Mouse (Mus musculus): ENCODE measurements around the gene Acacb. TPM values are rescaled to one million over a fixed set of nuclear protein-coding genes. Genes with fewer than 3 reads are reported as not detected.

Acacb gene
- polyA plus RNA-seq, 1 experiment: 3.0 TPM

DNA sequence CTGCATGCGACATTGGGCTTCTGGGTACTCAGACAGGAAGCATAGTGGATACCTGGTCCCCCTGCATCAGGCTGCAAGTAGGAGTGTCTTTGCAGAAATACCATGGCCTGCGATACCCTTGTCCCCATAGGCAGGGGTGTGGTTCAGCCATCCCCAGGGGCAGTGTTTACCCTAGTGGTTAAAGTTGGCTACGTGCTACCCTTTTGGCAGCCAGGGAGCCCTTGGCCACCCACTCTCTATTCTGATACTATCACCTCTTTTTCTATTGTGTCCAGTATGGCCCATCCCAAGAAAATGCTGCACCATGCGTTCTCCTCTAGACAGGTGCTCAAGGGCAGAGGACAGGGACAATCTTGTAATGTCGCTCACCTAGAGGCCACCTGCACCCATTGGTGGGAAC lies 8.4 kb downstream of the Acacb start:
- H3K27ac ChIP-seq (ENCODE audit: control insufficient read depth, insufficient read depth, low read depth, low read length): no peak overlapping the region

DNA sequence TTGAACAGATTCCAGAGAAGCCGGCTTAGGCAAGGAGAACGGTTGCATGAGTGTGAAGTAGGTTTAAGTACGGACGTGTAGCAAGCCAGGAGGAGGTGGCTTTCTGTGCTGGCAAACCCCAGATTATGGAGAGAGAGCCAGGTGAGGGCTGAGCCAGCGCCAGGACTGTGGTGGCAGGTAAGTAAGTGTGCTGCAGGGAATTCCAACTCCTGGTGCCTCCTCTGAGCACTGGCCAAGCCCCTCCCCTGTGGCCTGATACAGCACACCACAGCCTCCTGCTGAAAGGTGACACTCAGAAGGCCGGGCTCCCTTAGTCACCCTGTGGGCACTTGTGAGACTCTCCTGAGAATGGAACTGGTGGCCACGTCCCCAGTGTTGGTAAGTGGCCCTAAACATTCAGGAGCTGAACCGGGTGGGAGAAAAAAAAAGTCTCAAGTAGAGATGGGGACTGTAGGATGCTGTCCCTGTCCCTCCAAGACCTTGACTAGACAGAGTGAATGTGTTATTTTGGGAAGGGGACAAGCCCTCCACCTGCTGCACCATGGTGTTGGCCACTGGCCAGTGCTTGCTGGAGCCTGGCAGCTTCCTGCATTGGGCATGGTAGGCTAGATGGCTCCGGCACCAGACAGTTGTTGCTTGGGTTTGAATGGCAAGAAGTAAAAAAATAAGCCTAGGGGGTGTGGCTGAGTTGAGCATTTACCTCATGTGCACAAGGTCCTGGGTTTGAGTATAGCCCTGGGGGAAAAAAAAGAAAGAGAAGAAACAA lies 9.0 kb downstream of the Acacb start:
- Histone ChIP-seq H3K27ac (ENCODE audit: control insufficient read depth, insufficient read depth, low read depth, low read length) (no peak overlapping the region), H3K36me3 (ENCODE audit: control insufficient read depth, insufficient read depth, low read length) (no peaks in the 10 kb centered on the region), H3K4me3 (ENCODE audit: control insufficient read depth, low read depth, low read length) (no peak overlapping the region), H3K4me1 (ENCODE audit: control insufficient read depth, insufficient read depth, low read length) (peaks cover 13% of the 10 kb centered on the region), H3K27me3 (ENCODE audit: control insufficient read depth, insufficient read depth, low read length) (no peaks in the 10 kb centered on the region)
- TF ChIP-seq POLR2A (IDR thresholded peaks at IDR 0.05; ENCODE audit: control insufficient read depth, low read depth, low read length) (no peak), CTCF (IDR thresholded peaks at IDR 0.05; ENCODE audit: control insufficient read depth, insufficient read depth, insufficient replicate concordance, low read depth, low read length) (no peak)

More for the DNA sequence above, 8.4 kb downstream of the Acacb start:
- Histone ChIP-seq H3K27me3 (ENCODE audit: control insufficient read depth, insufficient read depth, low read length) (no peaks in the 10 kb centered on the region), H3K36me3 (ENCODE audit: control insufficient read depth, insufficient read depth, low read length) (no peaks in the 10 kb centered on the region), H3K4me1 (ENCODE audit: control insufficient read depth, insufficient read depth, low read length) (peaks cover 15% of the 10 kb centered on the region), H3K4me3 (ENCODE audit: control insufficient read depth, low read depth, low read length) (no peak overlapping the region)
- no peak for TF ChIP-seq POLR2A (IDR thresholded peaks at IDR 0.05; ENCODE audit: control insufficient read depth, low read depth, low read length)
- no peak for TF ChIP-seq CTCF (IDR thresholded peaks at IDR 0.05; ENCODE audit: control insufficient read depth, insufficient read depth, insufficient replicate concordance, low read depth, low read length)

DNA sequence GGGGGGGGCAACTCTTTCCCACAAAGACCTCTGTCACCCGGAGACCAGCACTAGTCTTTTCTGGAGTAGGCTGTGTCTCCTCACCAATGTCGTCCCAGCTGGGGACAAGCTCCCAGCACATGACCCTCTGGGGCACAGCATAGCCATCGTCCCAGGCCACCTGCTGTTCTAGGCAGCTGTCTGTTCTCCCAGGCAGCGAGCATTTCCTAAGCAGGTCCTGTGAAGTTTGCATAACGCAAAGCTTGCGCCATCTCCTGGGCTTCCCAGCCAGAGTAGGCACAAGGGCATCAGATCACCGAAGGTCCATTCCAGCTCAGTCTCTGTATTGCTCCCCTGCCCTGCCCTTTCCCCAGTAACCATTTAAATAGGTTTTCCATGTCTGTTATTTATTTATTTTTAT lies 10.9 kb downstream of the Acacb start:
- Histone ChIP-seq H3K4me1 (ENCODE audit: control insufficient read depth, insufficient read depth, low read length) (peaks cover 2% of the 10 kb centered on the region; the same call in 1 of the 2 replicates), H3K27ac (ENCODE audit: control insufficient read depth, insufficient read depth, low read depth, low read length) (no peak overlapping the region), H3K27me3 (ENCODE audit: control insufficient read depth, insufficient read depth, low read length) (no peaks in the 10 kb centered on the region), H3K4me3 (ENCODE audit: control insufficient read depth, low read depth, low read length) (no peak overlapping the region), H3K36me3 (ENCODE audit: control insufficient read depth, insufficient read depth, low read length) (no peaks in the 10 kb centered on the region)
- TF ChIP-seq CTCF (IDR thresholded peaks at IDR 0.05; ENCODE audit: control insufficient read depth, insufficient read depth, insufficient replicate concordance, low read depth, low read length): no peak
- no peak for TF ChIP-seq POLR2A (IDR thresholded peaks at IDR 0.05; ENCODE audit: control insufficient read depth, low read depth, low read length)

DNA sequence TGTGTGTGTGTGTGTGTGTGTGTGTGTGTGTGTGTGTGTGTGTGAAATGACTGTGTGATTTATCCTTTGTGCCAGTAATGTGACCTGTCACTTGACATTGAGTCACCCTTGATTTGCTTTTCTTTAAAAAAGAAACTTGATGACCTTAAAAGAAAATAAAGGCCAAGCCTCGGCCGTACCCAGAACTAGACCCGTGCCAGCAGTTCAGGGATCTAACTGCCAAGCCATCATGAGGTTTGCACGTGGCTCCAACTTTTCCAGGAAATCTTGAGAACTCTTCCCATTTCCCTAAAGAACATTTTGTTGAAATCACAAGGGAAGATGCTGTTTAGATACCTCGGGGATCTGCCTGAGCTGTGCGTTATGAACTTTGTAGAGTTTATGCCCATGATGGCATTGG lies 15.1 kb downstream of the Acacb start:
- Histone ChIP-seq H3K27ac (ENCODE audit: control insufficient read depth, insufficient read depth, low read depth, low read length) (no peak overlapping the region), H3K27me3 (ENCODE audit: control insufficient read depth, insufficient read depth, low read length) (no peaks in the 10 kb centered on the region), H3K4me1 (ENCODE audit: control insufficient read depth, insufficient read depth, low read length) (no peaks in the 10 kb centered on the region), H3K36me3 (ENCODE audit: control insufficient read depth, insufficient read depth, low read length) (no peaks in the 10 kb centered on the region), H3K4me3 (ENCODE audit: control insufficient read depth, low read depth, low read length) (no peak overlapping the region)
- no peak for TF ChIP-seq POLR2A (IDR thresholded peaks at IDR 0.05; ENCODE audit: control insufficient read depth, low read depth, low read length)
- TF ChIP-seq CTCF (IDR thresholded peaks at IDR 0.05; ENCODE audit: control insufficient read depth, insufficient read depth, insufficient replicate concordance, low read depth, low read length): no peak

DNA sequence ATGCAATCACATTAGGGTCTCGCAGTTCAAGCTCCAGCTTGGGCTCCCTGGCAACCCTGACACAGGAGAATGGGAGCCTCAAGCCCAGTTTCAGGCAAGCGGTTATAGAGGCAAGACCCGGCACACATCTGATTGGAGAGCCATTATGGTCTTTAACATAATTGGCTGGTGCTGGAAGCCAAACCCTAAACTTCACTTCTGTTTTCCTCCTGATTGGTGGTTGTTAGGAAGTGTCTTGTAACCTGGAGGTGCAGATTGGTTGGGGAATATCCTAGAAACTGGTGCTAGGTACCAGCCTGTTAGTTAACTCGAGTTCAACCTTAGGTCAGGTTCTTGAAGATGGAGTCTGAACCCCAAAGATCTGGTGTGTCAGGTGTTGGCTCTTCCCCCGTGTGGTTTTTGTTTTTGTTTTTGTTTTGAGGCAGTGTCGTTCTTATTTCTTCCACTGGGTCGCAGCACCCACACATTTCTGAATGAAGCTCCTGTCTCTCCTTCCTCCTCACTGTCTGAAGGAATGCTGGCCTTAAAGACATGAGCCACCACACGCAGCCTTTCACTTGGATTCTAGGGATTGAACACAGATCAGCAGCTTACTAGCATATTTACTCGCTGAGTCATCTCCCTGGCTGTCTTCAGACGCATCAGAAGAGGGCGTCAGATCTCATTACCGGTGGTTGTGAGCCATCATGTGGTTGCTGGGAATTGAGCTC lies 15.9 kb downstream of the Acacb start:
- no peak overlapping the region for H3K4me3 ChIP-seq (ENCODE audit: control insufficient read depth, low read depth, low read length)
- no peaks in the 10 kb centered on the region for H3K36me3 ChIP-seq (ENCODE audit: control insufficient read depth, insufficient read depth, low read length)
- TF ChIP-seq POLR2A (IDR thresholded peaks at IDR 0.05; ENCODE audit: control insufficient read depth, low read depth, low read length) (no peak), CTCF (IDR thresholded peaks at IDR 0.05; ENCODE audit: control insufficient read depth, insufficient read depth, insufficient replicate concordance, low read depth, low read length) (no peak)
- H3K27ac ChIP-seq (ENCODE audit: control insufficient read depth, insufficient read depth, low read depth, low read length): no peak overlapping the region
- H3K27me3 ChIP-seq (ENCODE audit: control insufficient read depth, insufficient read depth, low read length): no peaks in the 10 kb centered on the region
- H3K4me1 ChIP-seq (ENCODE audit: control insufficient read depth, insufficient read depth, low read length): no peaks in the 10 kb centered on the region

DNA sequence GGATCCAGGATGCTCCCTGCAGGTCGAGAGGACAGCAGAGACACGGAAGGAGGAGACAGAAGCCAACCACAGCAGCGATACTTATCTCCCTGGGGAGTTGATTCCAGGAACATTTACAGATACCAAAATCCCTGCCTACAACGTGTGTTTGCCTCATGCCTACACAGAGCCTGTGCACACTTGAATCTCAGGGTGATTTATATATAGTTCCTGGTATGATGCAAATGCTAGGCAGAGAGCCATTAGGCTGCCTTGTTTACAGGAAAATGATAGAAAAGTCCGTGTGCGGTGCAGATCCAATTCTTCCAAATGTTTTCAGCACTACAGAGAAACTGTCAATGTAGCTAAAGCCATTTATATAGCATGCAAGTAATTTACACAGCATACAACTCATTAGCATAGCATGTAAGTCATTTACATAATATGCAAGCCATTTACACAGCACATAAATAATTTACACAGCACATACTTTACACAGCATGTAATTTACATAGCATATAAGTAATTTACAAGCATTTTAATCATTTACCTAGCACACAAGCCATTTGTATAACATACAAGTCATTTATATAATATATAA lies 16.9 kb downstream of the Acacb start:
- no peaks in the 10 kb centered on the region for H3K4me1 ChIP-seq (ENCODE audit: control insufficient read depth, insufficient read depth, low read length)
- H3K4me3 ChIP-seq (ENCODE audit: control insufficient read depth, low read depth, low read length): no peak overlapping the region
- no peak for TF ChIP-seq POLR2A (IDR thresholded peaks at IDR 0.05; ENCODE audit: control insufficient read depth, low read depth, low read length)
- TF ChIP-seq CTCF (IDR thresholded peaks at IDR 0.05; ENCODE audit: control insufficient read depth, insufficient read depth, insufficient replicate concordance, low read depth, low read length): no peak
- H3K36me3 ChIP-seq (ENCODE audit: control insufficient read depth, insufficient read depth, low read length): no peaks in the 10 kb centered on the region
- no peaks in the 10 kb centered on the region for H3K27me3 ChIP-seq (ENCODE audit: control insufficient read depth, insufficient read depth, low read length)
- no peak overlapping the region for H3K27ac ChIP-seq (ENCODE audit: control insufficient read depth, insufficient read depth, low read depth, low read length)

DNA sequence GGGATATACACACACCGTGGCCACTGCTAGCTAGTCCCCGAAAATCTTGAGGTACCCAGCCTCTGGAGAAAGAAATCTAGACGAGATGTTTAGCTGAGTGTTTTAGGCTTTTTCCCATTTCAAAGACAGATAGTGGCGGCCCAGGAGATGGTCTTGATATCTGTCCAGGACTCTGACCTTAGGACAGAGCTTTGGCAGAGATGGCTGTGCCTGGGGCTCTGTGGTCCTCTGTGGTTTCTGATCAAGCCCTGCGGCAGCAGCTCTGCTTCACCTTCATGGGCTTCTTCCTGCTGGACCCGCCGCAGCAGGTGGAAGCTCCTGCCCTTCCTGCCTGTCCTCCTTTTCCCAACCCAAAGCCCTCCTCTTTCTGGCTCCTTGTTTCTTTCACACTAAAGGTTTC lies 24.0 kb downstream of the Acacb start:
- H3K4me1 ChIP-seq (ENCODE audit: control insufficient read depth, insufficient read depth, low read length): peaks cover 6% of the 10 kb centered on the region
- TF ChIP-seq POLR2A (IDR thresholded peaks at IDR 0.05; ENCODE audit: control insufficient read depth, low read depth, low read length) (no peak), CTCF (IDR thresholded peaks at IDR 0.05; ENCODE audit: control insufficient read depth, insufficient read depth, insufficient replicate concordance, low read depth, low read length) (no peak)
- H3K27ac ChIP-seq (ENCODE audit: control insufficient read depth, insufficient read depth, low read depth, low read length): no peak overlapping the region
- no peaks in the 10 kb centered on the region for H3K27me3 ChIP-seq (ENCODE audit: control insufficient read depth, insufficient read depth, low read length)
- no peak overlapping the region for H3K4me3 ChIP-seq (ENCODE audit: control insufficient read depth, low read depth, low read length)
- H3K36me3 ChIP-seq (ENCODE audit: control insufficient read depth, insufficient read depth, low read length): no peaks in the 10 kb centered on the region

All from testis, adult 2 months (tissue).